Mouse (Mus musculus): ENCODE results near the gene Ube2h. TPM values are rescaled to one million over a fixed set of nuclear protein-coding genes. Genes with fewer than 3 reads are reported as not detected.

Ube2h gene
- total RNA-seq, 2 experiments from 2014 or later: 86.8 to 94.7 TPM

- DNase-seq (ENCODE audit: low spot score in 2 of 2): no peak
Measured at GRCm38 (mm10) chr6:30245940-30246339, 58.4 kb downstream of the Ube2h start.

- DNase-seq (ENCODE audit: low spot score in 2 of 2): peak in 1 of 2 experiments; percentile 35
Measured at GRCm38 (mm10) chr6:30245397-30245796, 58.9 kb downstream of the Ube2h start.

- no peak for DNase-seq (ENCODE audit: low spot score in 2 of 2)
Measured at GRCm38 (mm10) chr6:30243347-30244007, 60.9 kb downstream of the Ube2h start.

- DNase-seq (ENCODE audit: low spot score in 2 of 2): no peak
Measured at GRCm38 (mm10) chr6:30242928-30243327, 61.4 kb downstream of the Ube2h start.

GRCm38 (mm10) chr6:30240105-30240504, 64.2 kb downstream of the Ube2h start:
- no peak for DNase-seq (ENCODE audit: low spot score in 2 of 2)

- DNase-seq (ENCODE audit: low spot score in 2 of 2): no peak
Measured at GRCm38 (mm10) chr6:30239207-30239606, 65.1 kb downstream of the Ube2h start.

GRCm38 (mm10) chr6:30238079-30238478, 66.3 kb downstream of the Ube2h start:
- DNase-seq (ENCODE audit: low spot score in 2 of 2): no peak

- peak in 1 of 2 experiments; percentile 29 for DNase-seq (ENCODE audit: low spot score in 2 of 2)
Measured at GRCm38 (mm10) chr6:30236564-30236963, 67.8 kb downstream of the Ube2h start.

GRCm38 (mm10) chr6:30231758-30232293, 72.5 kb downstream of the Ube2h start:
- no peak for DNase-seq (ENCODE audit: low spot score in 2 of 2)

GRCm38 (mm10) chr6:30230246-30230645, 74.1 kb downstream of the Ube2h start:
- DNase-seq (ENCODE audit: low spot score in 2 of 2): no peak

GRCm38 (mm10) chr6:30228921-30229320, 75.4 kb downstream of the Ube2h start:
- DNase-seq (ENCODE audit: low spot score in 2 of 2): no peak

- no peak for DNase-seq (ENCODE audit: low spot score in 2 of 2)
Measured at GRCm38 (mm10) chr6:30228353-30228752, 76.0 kb downstream of the Ube2h start.

GRCm38 (mm10) chr6:30226971-30227700, 77.2 kb downstream of the Ube2h start:
- no peak for DNase-seq (ENCODE audit: low spot score in 2 of 2)

- DNase-seq (ENCODE audit: low spot score in 2 of 2): no peak
Measured at GRCm38 (mm10) chr6:30224693-30225092, 79.6 kb downstream of the Ube2h start.

- DNase-seq (ENCODE audit: low spot score in 2 of 2): peak in 1 of 2 experiments; percentile 45
Measured at GRCm38 (mm10) chr6:30222321-30222720, 82.0 kb downstream of the Ube2h start.

- no peak for DNase-seq (ENCODE audit: low spot score in 2 of 2)
Measured at GRCm38 (mm10) chr6:30217581-30217980, 86.8 kb downstream of the Ube2h start.

- no peak for DNase-seq (ENCODE audit: low spot score in 2 of 2)
Measured at GRCm38 (mm10) chr6:30212468-30212867, 91.9 kb downstream of the Ube2h start.

- DNase-seq (ENCODE audit: low spot score in 2 of 2): no peak
Measured at GRCm38 (mm10) chr6:30211641-30212455, 92.5 kb downstream of the Ube2h start.

GRCm38 (mm10) chr6:30210788-30211187, 93.6 kb downstream of the Ube2h start:
- DNase-seq (ENCODE audit: low spot score in 2 of 2): peak; percentile 74 to 79

GRCm38 (mm10) chr6:30208844-30209243, 95.5 kb downstream of the Ube2h start:
- no peak for DNase-seq (ENCODE audit: low spot score in 2 of 2)

- peak; percentile 64 to 65 for DNase-seq (ENCODE audit: low spot score in 2 of 2)
Measured at GRCm38 (mm10) chr6:30205587-30206202, 98.6 kb downstream of the Ube2h start.

Data from layer of hippocampus, postnatal 14 days (tissue).